Mouse (Mus musculus) lung, postnatal 4 days (tissue): ENCODE measurements around the gene Pfn3.
"Not testable (repeated sequence)": the region's sequence is repeated elsewhere in the genome, so short reads cannot be mapped to it uniquely, and the experiment has no call there.

Source experiments
- DNase-seq, 2 experiments: peaks; one replicate each; pipeline ENCODE4 v3.0.0; 2021

Pfn3 gene

GRCm38 (mm10) chr13:55414743-55415380 is at the start of gene Pfn3:
TSS of gene Pfn3 (minus strand) at chr13:55415232.
- peak; percentile 71 to 75 for DNase-seq

- peak; percentile 57 to 65 for DNase-seq
These were observed 49.2 kb upstream of the Pfn3 start, which contains the start of gene Prr7 for GRCm38 (mm10) chr13:55464027-55464884. TSS of gene Prr7 (plus strand) at chr13:55464267.

- DNase-seq = no peak
These were observed 48.5 kb upstream of the Pfn3 start for GRCm38 (mm10) chr13:55463399-55464026.

- no peak for DNase-seq
These were observed 47.9 kb upstream of the Pfn3 start for GRCm38 (mm10) chr13:55462965-55463364.

- peak in 1 of 2 experiments; percentile 56 for DNase-seq
These were observed 36.9 kb upstream of the Pfn3 start for GRCm38 (mm10) chr13:55451785-55452549.

- no peak for DNase-seq
These were observed 36.3 kb upstream of the Pfn3 start for GRCm38 (mm10) chr13:55451296-55451695.

- DNase-seq = peak in 1 of 2 experiments; percentile 58
These were observed 35.5 kb upstream of the Pfn3 start for GRCm38 (mm10) chr13:55450511-55450980.

GRCm38 (mm10) chr13:55449679-55450441 is 34.8 kb upstream of the Pfn3 start:
- peak; percentile 45 to 62 for DNase-seq

- DNase-seq = no peak
These were observed 34.2 kb upstream of the Pfn3 start for GRCm38 (mm10) chr13:55449205-55449604.

GRCm38 (mm10) chr13:55448131-55448530 is 33.1 kb upstream of the Pfn3 start:
- DNase-seq = no peak

- DNase-seq = peak; percentile 71 to 74
These were observed 32.5 kb upstream of the Pfn3 start for GRCm38 (mm10) chr13:55447543-55447943.

- DNase-seq = no peak
These were observed 31.6 kb upstream of the Pfn3 start for GRCm38 (mm10) chr13:55446483-55447105.

GRCm38 (mm10) chr13:55445361-55446091 is 30.5 kb upstream of the Pfn3 start:
- no peak for DNase-seq

GRCm38 (mm10) chr13:55444937-55445315 is 29.9 kb upstream of the Pfn3 start, which contains the start of gene Grk6:
TSS of gene Grk6 (plus strand) at chr13:55445072.
- DNase-seq = peak; percentile 99 to 100

GRCm38 (mm10) chr13:55444286-55444936 is 29.4 kb upstream of the Pfn3 start:
- no peak for DNase-seq

GRCm38 (mm10) chr13:55443799-55444285 is 28.8 kb upstream of the Pfn3 start:
- DNase-seq = no peak

- not testable (repeated sequence) for DNase-seq
These were observed 22.1 kb upstream of the Pfn3 start for GRCm38 (mm10) chr13:55437111-55437629.

- no peak for DNase-seq
These were observed 17.1 kb upstream of the Pfn3 start for GRCm38 (mm10) chr13:55431889-55432685.

GRCm38 (mm10) chr13:55430566-55430965 is 15.5 kb upstream of the Pfn3 start:
- no peak for DNase-seq
